Mouse (Mus musculus) retina, adult 2 months (tissue): ENCODE measurements around the gene Fgfr2.
A peak's percentile ranks its signal among the peaks of the same experiment; 100 is the strongest.

Experiments
- DNase-seq: peaks from one replicate; pipeline ENCODE4 v3.0.0-alpha.2; 2012; ENCODE audit warnings: low read depth, low spot score

Gene Fgfr2

GRCm38 (mm10) chr7:132231476-132231875 is 891.7 kb downstream of the Fgfr2 start:
- DNase-seq = no peak

- no peak for DNase-seq
Observed at GRCm38 (mm10) chr7:132230961-132231360, 892.2 kb downstream of the Fgfr2 start.

- DNase-seq = no peak
Observed at GRCm38 (mm10) chr7:132227075-132227640, 896.0 kb downstream of the Fgfr2 start.

- peak; percentile 58 for DNase-seq
Observed at GRCm38 (mm10) chr7:132226379-132227074, 896.6 kb downstream of the Fgfr2 start.

- no peak for DNase-seq
Observed at GRCm38 (mm10) chr7:132223452-132224141, 899.6 kb downstream of the Fgfr2 start.

- DNase-seq = no peak
Observed at GRCm38 (mm10) chr7:132214031-132214430, 909.1 kb downstream of the Fgfr2 start.

GRCm38 (mm10) chr7:132213460-132213859 is 909.7 kb downstream of the Fgfr2 start:
- peak; percentile 18 for DNase-seq

- DNase-seq = no peak
Observed at GRCm38 (mm10) chr7:132211920-132212701, 911.0 kb downstream of the Fgfr2 start.

GRCm38 (mm10) chr7:132210616-132211015 is 912.5 kb downstream of the Fgfr2 start:
- DNase-seq = no peak

- no peak for DNase-seq
Observed at GRCm38 (mm10) chr7:132208946-132209651, 914.1 kb downstream of the Fgfr2 start.

GRCm38 (mm10) chr7:132204073-132204612 is 919.0 kb downstream of the Fgfr2 start:
- no peak for DNase-seq

- DNase-seq = no peak
Observed at GRCm38 (mm10) chr7:132199686-132200085, 923.5 kb downstream of the Fgfr2 start.

GRCm38 (mm10) chr7:132198806-132199205 is 924.3 kb downstream of the Fgfr2 start:
- no peak for DNase-seq

GRCm38 (mm10) chr7:132197817-132198475 is 925.2 kb downstream of the Fgfr2 start:
- DNase-seq = no peak

GRCm38 (mm10) chr7:132196581-132196980 is 926.6 kb downstream of the Fgfr2 start:
- no peak for DNase-seq

GRCm38 (mm10) chr7:132193606-132194005 is 929.5 kb downstream of the Fgfr2 start:
- DNase-seq = no peak

GRCm38 (mm10) chr7:132187456-132187855 is 935.7 kb downstream of the Fgfr2 start:
- DNase-seq = no peak

GRCm38 (mm10) chr7:132183892-132184404 is 939.2 kb downstream of the Fgfr2 start:
- DNase-seq = peak; percentile 3

GRCm38 (mm10) chr7:132181586-132182198 is 941.5 kb downstream of the Fgfr2 start:
- no peak for DNase-seq

- DNase-seq = no peak
Observed at GRCm38 (mm10) chr7:132181042-132181441, 942.1 kb downstream of the Fgfr2 start.
